ENCODE assay signal across 8 mouse cellular contexts in genomic region chr4:156197131-156197828, GRCm38 (mm10). TPM values are rescaled to one million over a fixed set of nuclear protein-coding genes. Genes with fewer than 3 reads are reported as not detected.
DNase-seq lines count a peak whose midpoint lies in the region; ATAC-seq and TF ChIP-seq lines count a peak whose summit lies in the region.

Gene Agrn, minus strand, starts transcription at chr4:156197488.

- peak; percentile 87 for ATAC-seq in midbrain, postnatal 0 days (ENCODE audit: low FRiP score)
- ATAC-seq in stomach, embryonic 14.5 days (ENCODE audit: insufficient number of reproducible peaks, insufficient read depth, low FRiP score, low read depth), result peak; percentile 83

- H3K9ac ChIP-seq in midbrain, postnatal 0 days (replicated peaks; ENCODE audit: low read length, poor library complexity, severe bottlenecking), result peak within 1 kb of the TSS; percentile 72
- H3K9ac ChIP-seq in stomach, embryonic 14.5 days (replicated peaks; ENCODE audit: low read depth, low read length), result peak within 1 kb of the TSS; percentile 87

- H3K4me2 ChIP-seq in midbrain, postnatal 0 days (ENCODE audit: low read depth, low read length, poor library complexity, severe bottlenecking), result peak within 1 kb of the TSS; percentile 95
- peak within 1 kb of the TSS; percentile 92 for H3K4me2 ChIP-seq in stomach, embryonic 14.5 days (replicated peaks; ENCODE audit: low read depth, low read length)

- H3K9me3 ChIP-seq in embryonic facial prominence, embryonic 10.5 days, result no peaks in the 10 kb centered on the region
- H3K9me3 ChIP-seq in midbrain, postnatal 0 days (ENCODE audit: low read length), result no peaks in the 10 kb centered on the region
- H3K9me3 ChIP-seq in stomach, embryonic 14.5 days (ENCODE audit: control insufficient read depth, low read depth, low read length), result no peaks in the 10 kb centered on the region

- DNase-seq in layer of hippocampus, adult 11-12 months (ENCODE audit: low spot score), result peak; percentile 53
- no peak for DNase-seq in layer of hippocampus, adult 9-10 months (ENCODE audit: low spot score)
- peak; percentile 94 for DNase-seq in embryonic facial prominence, embryonic 10.5 days (ENCODE audit: low spot score)
- DNase-seq in heart, adult 9 months (ENCODE audit: low spot score in 2 of 2), result peak; percentile 57 to 68
- peak; percentile 50 to 56 for DNase-seq in kidney, adult 8-10 months
- DNase-seq in liver, result peak; percentile 84
- no peak for DNase-seq in midbrain, postnatal 0 days (ENCODE audit: low spot score)

- peak within 1 kb of the TSS; percentile 96 for H3K27ac ChIP-seq in embryonic facial prominence, embryonic 10.5 days (replicated peaks)
- H3K27ac ChIP-seq in midbrain, postnatal 0 days (ENCODE audit: low read depth, low read length), result peak within 1 kb of the TSS; percentile 73
- peak within 1 kb of the TSS; percentile 91 for H3K27ac ChIP-seq in stomach, embryonic 14.5 days (ENCODE audit: low read length)

- 1% methylated on average over 55 of the region's 88 CpGs for WGBS in embryonic facial prominence, embryonic 10.5 days
- WGBS in midbrain, postnatal 0 days, result under 1% methylated on average over 29 of the region's 88 CpGs
- 1% methylated on average over 45 of the region's 88 CpGs for WGBS in stomach, embryonic 14.5 days

- peak within 1 kb of the TSS; percentile 84 for H3K4me3 ChIP-seq in embryonic facial prominence, embryonic 10.5 days
- H3K4me3 ChIP-seq in midbrain, postnatal 0 days (ENCODE audit: low read depth, low read length), result peak within 1 kb of the TSS; percentile 56
- H3K4me3 ChIP-seq in stomach, embryonic 14.5 days (ENCODE audit: low read depth, low read length), result peak within 1 kb of the TSS; percentile 92

- peaks cover 54% of the 10 kb centered on the region for H3K4me1 ChIP-seq in embryonic facial prominence, embryonic 10.5 days
- peaks cover 4% of the 10 kb centered on the region; the same call in 1 of the 2 replicates for H3K4me1 ChIP-seq in midbrain, postnatal 0 days (ENCODE audit: insufficient read depth, low read length)
- peaks cover 37% of the 10 kb centered on the region for H3K4me1 ChIP-seq in stomach, embryonic 14.5 days (ENCODE audit: control insufficient read depth, insufficient read depth, low read length)

- peaks cover 32% of the 10 kb centered on the region for H3K36me3 ChIP-seq in embryonic facial prominence, embryonic 10.5 days (replicated peaks)
- peaks cover 7% of the 10 kb centered on the region; the same call in 1 of the 2 replicates for H3K36me3 ChIP-seq in midbrain, postnatal 0 days (ENCODE audit: insufficient read depth, low read length)
- H3K36me3 ChIP-seq in stomach, embryonic 14.5 days (ENCODE audit: control insufficient read depth, insufficient read depth, low read length), result peaks cover 14% of the 10 kb centered on the region

- peaks cover 19% of the 10 kb centered on the region for H3K27me3 ChIP-seq in embryonic facial prominence, embryonic 10.5 days (replicated peaks; ENCODE audit: low read depth, poor library complexity, severe bottlenecking)
- H3K27me3 ChIP-seq in midbrain, postnatal 0 days (ENCODE audit: insufficient read depth, low read length), result no peaks in the 10 kb centered on the region
- H3K27me3 ChIP-seq in stomach, embryonic 14.5 days (ENCODE audit: control insufficient read depth, insufficient read depth, low read length), result no peaks in the 10 kb centered on the region; the same call in 1 of the 2 replicates

- no peak for TF ChIP-seq CTCF in midbrain, postnatal 0 days (IDR thresholded peaks at IDR 0.05)

RNA-seq across cellular contexts. Expression of gene Agrn, which starts in this region (rescaled TPM):
- polyA plus RNA-seq in embryonic facial prominence, embryonic 10.5 days (2016; fragmentation: Nextera tagmentation; extraction: Ambion mirVana), result 59.0 and 61.7 TPM in 2 replicates
- 303 and 333 TPM in 2 replicates for total RNA-seq in midbrain, postnatal 0 days (2014; rRNA removed)
- polyA plus RNA-seq in midbrain, postnatal 0 days (2015; fragmentation: Nextera tagmentation; extraction: Ambion mirVana), result 72.8 and 77.1 TPM in 2 replicates
- polyA plus RNA-seq in stomach, embryonic 14.5 days (2014; fragmentation: Nextera tagmentation; extraction: Ambion mirVana), result 83.0 and 84.1 TPM in 2 replicates

Comparison
In these comparisons a context has a peak if more than half of its experiments do, and no peak if none do; other contexts are left out.
1. DNase-seq: peak in layer of hippocampus, adult 11-12 months (single experiment), embryonic facial prominence, embryonic 10.5 days (single experiment), heart, adult 9 months (2 of 2), kidney, adult 8-10 months (2 of 2) and liver (single experiment); none in layer of hippocampus, adult 9-10 months (single experiment) and midbrain, postnatal 0 days (single experiment).
2. Peak in every context shown above with its lines, with median percentiles within 50 percentile points of each other: H3K27ac ChIP-seq and H3K4me3 ChIP-seq.